ENCODE assay signal across 21 mouse cellular contexts in genomic region chr4:45047286-45047887, GRCm38 (mm10). TPM values are rescaled to one million over a fixed set of nuclear protein-coding genes. Genes with fewer than 3 reads are reported as not detected.
DNase-seq lines count a peak whose midpoint lies in the region; ATAC-seq lines count a peak whose summit lies in the region.
"Had no signal": no experiment of that assay in that cellular context is flagged by ENCODE, and none has a peak within 500 bp of the region (broad histone marks: within the 10 kb centered on the region; RNA-seq: fewer than 3 reads in every experiment).

No protein-coding gene starts in this region.

- H3K4me2 ChIP-seq in forebrain, embryonic 15.5 days (replicated peaks): no peak overlapping the region
- no peak overlapping the region for H3K4me2 ChIP-seq in forebrain, embryonic 11.5 days (ENCODE audit: low read depth, low read length, severe bottlenecking)
- no peak overlapping the region for H3K4me2 ChIP-seq in heart, embryonic 16.5 days (ENCODE audit: low read depth, low read length)
- H3K4me2 ChIP-seq: embryonic facial prominence, embryonic 12.5 days; heart, embryonic 12.5 days; limb, embryonic 13.5 days; liver, embryonic 13.5 days; lung, embryonic 14.5 days; neural tube, embryonic 13.5 days had no signal

- no peaks in the 10 kb centered on the region for H3K27me3 ChIP-seq in forebrain, embryonic 15.5 days
- H3K27me3 ChIP-seq in forebrain, embryonic 11.5 days (ENCODE audit: control insufficient read depth, insufficient read depth, low read length): no peaks in the 10 kb centered on the region
- H3K27me3 ChIP-seq in heart, embryonic 16.5 days (ENCODE audit: control insufficient read depth, insufficient read depth, low read length): no peaks in the 10 kb centered on the region
- H3K27me3 ChIP-seq: embryonic facial prominence, embryonic 12.5 days; heart, embryonic 12.5 days; limb, embryonic 13.5 days; liver, embryonic 13.5 days; neural tube, embryonic 13.5 days had no signal

- H3K9me3 ChIP-seq in forebrain, embryonic 15.5 days: no peaks in the 10 kb centered on the region
- no peaks in the 10 kb centered on the region for H3K9me3 ChIP-seq in forebrain, embryonic 11.5 days (ENCODE audit: control insufficient read depth, low read length)
- H3K9me3 ChIP-seq in heart, embryonic 16.5 days (replicated peaks; ENCODE audit: control insufficient read depth, low read length): no peaks in the 10 kb centered on the region
- H3K9me3 ChIP-seq: embryonic facial prominence, embryonic 12.5 days; heart, embryonic 12.5 days; limb, embryonic 13.5 days; liver, embryonic 13.5 days; neural tube, embryonic 13.5 days had no signal

- DNase-seq in forebrain, embryonic 11.5 days (ENCODE audit: low spot score): no peak
- no peak for DNase-seq in heart, postnatal 25 days (ENCODE audit: low spot score)
- DNase-seq in left cerebral cortex, adult 9 months (ENCODE audit: low spot score in 2 of 2): peak; percentile 17 to 18
- no peak for DNase-seq in left cerebral cortex, adult 18-20 months (ENCODE audit: low spot score in 2 of 2)
- peak; percentile 51 for DNase-seq in telencephalon, adult 2 months (ENCODE audit: low read depth, low spot score)
- DNase-seq: adrenal gland, postnatal 36 days; B cell, adult 2 months; cerebellum, adult 18-20 months; gastrocnemius, postnatal 36 days; kidney, adult 18-20 months; kidney, postnatal 10 days; liver, embryonic 13.5 days; lung, embryonic 14.5 days; lung, postnatal 36 days had no signal

- H3K27ac ChIP-seq in forebrain, embryonic 15.5 days (replicated peaks): peak overlapping the region; percentile 55
- H3K27ac ChIP-seq in forebrain, embryonic 11.5 days (ENCODE audit: low read depth, low read length): no peak overlapping the region
- H3K27ac ChIP-seq in heart, embryonic 16.5 days (ENCODE audit: low read length): peak overlapping the region; percentile 94
- H3K27ac ChIP-seq: embryonic facial prominence, embryonic 12.5 days; limb, embryonic 13.5 days; liver, embryonic 13.5 days; neural tube, embryonic 13.5 days; stomach, postnatal 0 days had no signal

- peaks cover 38% of the 10 kb centered on the region for H3K36me3 ChIP-seq in forebrain, embryonic 15.5 days
- no peaks in the 10 kb centered on the region; the same call in 1 of the 2 replicates for H3K36me3 ChIP-seq in forebrain, embryonic 11.5 days (ENCODE audit: control insufficient read depth, insufficient read depth, low read length)
- peaks cover 12% of the 10 kb centered on the region for H3K36me3 ChIP-seq in heart, embryonic 16.5 days (ENCODE audit: control insufficient read depth, insufficient read depth)

- H3K4me3 ChIP-seq in forebrain, embryonic 15.5 days: no peak overlapping the region
- no peak overlapping the region for H3K4me3 ChIP-seq in forebrain, embryonic 11.5 days (ENCODE audit: low read depth, low read length)
- no peak overlapping the region for H3K4me3 ChIP-seq in heart, embryonic 16.5 days (ENCODE audit: low read length)
- H3K4me3 ChIP-seq: embryonic facial prominence, embryonic 12.5 days; heart, embryonic 12.5 days; limb, embryonic 13.5 days; liver, embryonic 13.5 days; neural tube, embryonic 13.5 days had no signal

- H3K4me1 ChIP-seq in forebrain, embryonic 15.5 days: no peaks in the 10 kb centered on the region
- H3K4me1 ChIP-seq in forebrain, embryonic 11.5 days (replicated peaks; ENCODE audit: control insufficient read depth, insufficient read depth, low read length): no peaks in the 10 kb centered on the region
- H3K4me1 ChIP-seq in heart, embryonic 16.5 days (ENCODE audit: control insufficient read depth, insufficient read depth, low read length): peaks cover 23% of the 10 kb centered on the region
- H3K4me1 ChIP-seq: embryonic facial prominence, embryonic 12.5 days; limb, embryonic 13.5 days; liver, embryonic 13.5 days; neural tube, embryonic 13.5 days had no signal

- no peak overlapping the region for H3K9ac ChIP-seq in forebrain, embryonic 15.5 days (replicated peaks)
- no peak overlapping the region for H3K9ac ChIP-seq in forebrain, embryonic 11.5 days (ENCODE audit: low read length)
- H3K9ac ChIP-seq in heart, embryonic 16.5 days (ENCODE audit: low read length): peak overlapping the region; percentile 28; the same call in 1 of the 2 replicates
- H3K9ac ChIP-seq: embryonic facial prominence, embryonic 12.5 days; heart, embryonic 12.5 days; limb, embryonic 13.5 days; liver, embryonic 13.5 days; lung, embryonic 14.5 days; neural tube, embryonic 13.5 days had no signal

- ATAC-seq in forebrain, embryonic 15.5 days (replicated peaks): no peak
- no peak for ATAC-seq in forebrain, embryonic 11.5 days (replicated peaks; ENCODE audit: low FRiP score)
- ATAC-seq in heart, embryonic 16.5 days (replicated peaks; ENCODE audit: extremely low read depth, insufficient read depth, low FRiP score): no peak

- intact Hi-C loops in heart, postnatal 25 days (cut with DNase I): no loop called here

- 79% methylated on average over 9 of the region's 9 CpGs for WGBS in forebrain, embryonic 15.5 days
- WGBS in forebrain, embryonic 11.5 days: 88% methylated on average over 9 of the region's 9 CpGs
- WGBS in heart, embryonic 16.5 days: 81% methylated on average over 9 of the region's 9 CpGs

RNA-seq across cellular contexts. Expression of gene Polr1e, which starts 29.0 kb away (rescaled TPM):
- polyA plus RNA-seq in forebrain, embryonic 15.5 days (2015; fragmentation: Nextera tagmentation; extraction: Ambion mirVana): 31.0 and 34.8 TPM in 2 replicates
- 54.5 and 55.2 TPM in 2 replicates for polyA plus RNA-seq in forebrain, embryonic 11.5 days (2014; fragmentation: Nextera tagmentation; extraction: Ambion mirVana)
- polyA plus RNA-seq in heart, embryonic 16.5 days (2015; fragmentation: Nextera tagmentation; extraction: Ambion mirVana): 80.2 and 90.4 TPM in 2 replicates
- total RNA-seq in heart, postnatal 25 days (2021): 10 to 100 TPM; 19.4 to 26.6 TPM
- total RNA-seq in left cerebral cortex, adult 18-20 months (2021): 1 to 10 TPM; 8.8 to 9.3 TPM

RNA-seq across cellular contexts. Expression of gene Zbtb5, which starts 35.2 kb away (rescaled TPM):
- polyA plus RNA-seq in forebrain, embryonic 15.5 days (2015; fragmentation: Nextera tagmentation; extraction: Ambion mirVana): 46.7 and 46.8 TPM in 2 replicates
- polyA plus RNA-seq in forebrain, embryonic 11.5 days (2014; fragmentation: Nextera tagmentation; extraction: Ambion mirVana): 44.9 and 45.4 TPM in 2 replicates
- polyA plus RNA-seq in heart, embryonic 16.5 days (2015; fragmentation: Nextera tagmentation; extraction: Ambion mirVana): 14.0 and 15.7 TPM in 2 replicates
- total RNA-seq in heart, postnatal 25 days (2021): 1 to 10 TPM; 6.3 to 6.7 TPM
- 1 to 10 TPM; 8.4 to 8.7 TPM for total RNA-seq in left cerebral cortex, adult 18-20 months (2021)

RNA-seq across cellular contexts. Expression of gene Fbxo10, which starts 37.0 kb away (rescaled TPM):
- polyA plus RNA-seq in forebrain, embryonic 15.5 days (2015; fragmentation: Nextera tagmentation; extraction: Ambion mirVana): 24.5 and 25.8 TPM in 2 replicates
- polyA plus RNA-seq in forebrain, embryonic 11.5 days (2014; fragmentation: Nextera tagmentation; extraction: Ambion mirVana): 12.5 and 13.3 TPM in 2 replicates
- 22.5 and 24.1 TPM in 2 replicates for polyA plus RNA-seq in heart, embryonic 16.5 days (2015; fragmentation: Nextera tagmentation; extraction: Ambion mirVana)
- total RNA-seq in heart, postnatal 25 days (2021): 10 to 100 TPM; 11.1 to 12.8 TPM
- total RNA-seq in left cerebral cortex, adult 18-20 months (2021): 10 to 100 TPM; 31.4 to 32.4 TPM

Comparison
In these comparisons a context has a peak if more than half of its experiments do, and no peak if none do; other contexts are left out.
1. DNase-seq: peak in left cerebral cortex, adult 9 months (2 of 2) and telencephalon, adult 2 months (single experiment); none in forebrain, embryonic 11.5 days (single experiment), heart, postnatal 25 days (single experiment) and left cerebral cortex, adult 18-20 months (0 of 2).